In the genomic region with DNA sequence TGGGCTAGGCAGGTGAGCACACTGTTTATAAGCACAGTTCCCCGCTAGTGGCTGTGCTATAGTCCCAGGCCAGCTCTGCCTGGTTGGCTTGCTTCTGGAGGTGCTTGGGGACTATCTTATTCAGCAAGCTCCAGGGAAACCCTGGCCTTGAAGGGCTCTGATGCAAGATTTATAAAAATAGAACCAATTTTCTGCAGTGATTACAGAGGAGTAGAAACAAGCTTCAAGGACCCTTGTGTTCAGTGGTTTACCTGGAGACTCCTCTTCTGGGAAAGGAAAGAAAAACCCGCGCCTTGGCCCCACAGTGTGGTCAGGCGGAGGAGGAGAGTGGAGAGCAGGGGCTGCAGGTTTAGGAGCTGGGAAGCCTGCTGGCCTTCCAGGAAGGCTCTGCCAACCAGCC, we compare ENCODE assay signal across 15 mouse cellular contexts.
DNase-seq lines count a peak whose midpoint lies in the region; ATAC-seq and TF ChIP-seq lines count a peak whose summit lies in the region.
"Had no signal": no experiment of that assay in that cellular context is flagged by ENCODE, and none has a peak within 500 bp of the region (broad histone marks: within the 10 kb centered on the region; RNA-seq: fewer than 3 reads in every experiment).

No protein-coding gene starts in this region.

- no peaks in the 10 kb centered on the region for H3K27me3 ChIP-seq in lung, embryonic 16.5 days (ENCODE audit: control insufficient read depth, insufficient read depth, low read depth, low read length)
- H3K27me3 ChIP-seq in lung, postnatal 0 days (replicated peaks; ENCODE audit: insufficient read depth, low read length) = no peaks in the 10 kb centered on the region
- H3K27me3 ChIP-seq: forebrain, embryonic 15.5 days; heart, embryonic 13.5 days; hindbrain, embryonic 15.5 days had no signal

- TF ChIP-seq CTCF in lung, postnatal 0 days (IDR thresholded peaks at IDR 0.05) = no peak

- peaks cover 6% of the 10 kb centered on the region; the same call in 1 of the 2 replicates for H3K4me1 ChIP-seq in lung, embryonic 16.5 days (replicated peaks; ENCODE audit: control insufficient read depth, insufficient read depth, low read length)
- H3K4me1 ChIP-seq in lung, postnatal 0 days (ENCODE audit: insufficient read depth, low read depth, low read length) = peaks cover 5% of the 10 kb centered on the region; the same call in 1 of the 2 replicates

- H3K4me3 ChIP-seq in lung, embryonic 16.5 days (ENCODE audit: low read length) = no peak overlapping the region
- H3K4me3 ChIP-seq in lung, postnatal 0 days (ENCODE audit: low read depth, low read length) = no peak overlapping the region
- H3K4me3 ChIP-seq: forebrain, embryonic 15.5 days; heart, embryonic 13.5 days; hindbrain, embryonic 15.5 days had no signal

- peak; percentile 30 for DNase-seq in adrenal gland, postnatal 14 days
- no peak for DNase-seq in adrenal gland, adult 8-10 months
- no peak for DNase-seq in lung, postnatal 25 days (ENCODE audit: low spot score)
- DNase-seq in lung, postnatal 0 days (ENCODE audit: low spot score) = peak; percentile 82
- peak; percentile 13 for DNase-seq in lung, postnatal 10 days
- no peak for DNase-seq in urinary bladder, postnatal 25 days (ENCODE audit: low spot score)
- DNase-seq: cerebellum, adult 2 months; cerebellum, postnatal 10 days; gastrocnemius, postnatal 36 days; heart, adult 11 months; heart, postnatal 36 days had no signal

- TF ChIP-seq EP300 in lung, postnatal 0 days (IDR thresholded peaks at IDR 0.05) = peak; percentile 75

- H3K9ac ChIP-seq in lung, embryonic 16.5 days (ENCODE audit: low read length) = no peak overlapping the region
- H3K9ac ChIP-seq in lung, postnatal 0 days (replicated peaks; ENCODE audit: low read depth) = no peak overlapping the region
- H3K9ac ChIP-seq: forebrain, embryonic 15.5 days; heart, embryonic 13.5 days; hindbrain, embryonic 15.5 days had no signal

- no peak overlapping the region for H3K4me2 ChIP-seq in lung, embryonic 16.5 days (ENCODE audit: low read depth, low read length)
- H3K4me2 ChIP-seq in lung, postnatal 0 days (replicated peaks; ENCODE audit: low read depth, low read length) = no peak overlapping the region
- H3K4me2 ChIP-seq: forebrain, embryonic 15.5 days; heart, embryonic 13.5 days; hindbrain, embryonic 15.5 days had no signal

- H3K27ac ChIP-seq in lung, embryonic 16.5 days (ENCODE audit: low read length) = no peak overlapping the region
- no peak overlapping the region for H3K27ac ChIP-seq in lung, postnatal 0 days (ENCODE audit: low read length)
- H3K27ac ChIP-seq: forebrain, embryonic 15.5 days; heart, embryonic 13.5 days; hindbrain, embryonic 15.5 days had no signal

- H3K9me3 ChIP-seq in lung, embryonic 16.5 days (ENCODE audit: control insufficient read depth, low read length) = 0 out of 2 replicates have a peak, but pooled peaks cover under 1% of the 10 kb centered on the region
- H3K9me3 ChIP-seq in lung, postnatal 0 days (ENCODE audit: low read length) = no peaks in the 10 kb centered on the region
- H3K9me3 ChIP-seq: forebrain, embryonic 15.5 days; heart, embryonic 13.5 days; hindbrain, embryonic 15.5 days had no signal

- WGBS in lung, embryonic 16.5 days = 45% methylated on average over 4 of the region's 4 CpGs
- 59% methylated on average over 4 of the region's 4 CpGs for WGBS in lung, postnatal 0 days

- no peaks in the 10 kb centered on the region for H3K36me3 ChIP-seq in lung, embryonic 16.5 days (ENCODE audit: control insufficient read depth, insufficient read depth, low read length)
- H3K36me3 ChIP-seq in lung, postnatal 0 days (ENCODE audit: insufficient read depth, low read length) = no peaks in the 10 kb centered on the region
- H3K36me3 ChIP-seq: forebrain, embryonic 15.5 days; heart, embryonic 13.5 days; hindbrain, embryonic 15.5 days had no signal

- ATAC-seq in lung, embryonic 16.5 days (ENCODE audit: low read depth) = peak; percentile 65
- ATAC-seq in lung, postnatal 0 days = peak; percentile 80
- ATAC-seq: forebrain, embryonic 15.5 days had no signal

Comparison
In these comparisons a context has a peak if more than half of its experiments do, and no peak if none do; other contexts are left out.
1. DNase-seq: peak in adrenal gland, postnatal 14 days (single experiment), lung, postnatal 0 days (single experiment) and lung, postnatal 10 days (single experiment); none in adrenal gland, adult 8-10 months (single experiment), lung, postnatal 25 days (single experiment) and urinary bladder, postnatal 25 days (single experiment).